In the genomic region with DNA sequence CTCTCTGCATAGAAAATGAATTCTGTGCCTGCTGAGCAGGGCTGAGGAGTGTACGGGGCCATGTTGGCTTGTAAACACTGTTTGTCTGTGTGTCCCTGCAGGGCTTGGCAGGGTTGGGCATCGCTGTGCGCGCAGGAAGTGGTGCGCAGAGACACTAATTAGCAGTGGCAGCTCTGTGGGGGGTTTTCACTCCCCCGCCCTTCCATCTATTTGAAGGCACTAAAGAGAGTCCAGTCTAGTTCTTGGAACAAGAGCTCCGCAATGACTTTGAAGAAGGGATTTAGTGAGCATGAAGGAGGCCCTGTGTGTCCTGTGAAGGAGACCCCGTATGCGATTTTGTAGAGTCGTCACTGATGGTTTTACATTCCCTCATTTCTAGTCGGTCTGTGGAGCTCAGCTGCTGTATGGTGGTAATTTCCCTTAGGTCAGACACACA, we compare ENCODE assay signal across 9 mouse cellular contexts.
A peak's percentile ranks its signal among the peaks of the same experiment; 100 is the strongest.
DNase-seq lines count a peak whose midpoint lies in the region; ATAC-seq and TF ChIP-seq lines count a peak whose summit lies in the region.
"Had no signal": no experiment of that assay in that cellular context is flagged by ENCODE, and none has a peak within 500 bp of the region (broad histone marks: within the 10 kb centered on the region; RNA-seq: fewer than 3 reads in every experiment).

No protein-coding gene starts in this region.

- peaks cover 9% of the 10 kb centered on the region; the same call in 1 of the 2 replicates for H3K4me1 ChIP-seq in hindbrain, embryonic 15.5 days (replicated peaks)
- H3K4me1 ChIP-seq in limb, embryonic 14.5 days (ENCODE audit: control insufficient read depth, insufficient read depth, low read length), result 0 out of 2 replicates have a peak, but pooled peaks cover 5% of the 10 kb centered on the region
- H3K4me1 ChIP-seq: lung, embryonic 15.5 days had no signal

- no peaks in the 10 kb centered on the region for H3K9me3 ChIP-seq in hindbrain, embryonic 15.5 days
- H3K9me3 ChIP-seq in limb, embryonic 14.5 days (ENCODE audit: control insufficient read depth, low read length), result no peaks in the 10 kb centered on the region
- H3K9me3 ChIP-seq: lung, embryonic 15.5 days had no signal

- H3K9ac ChIP-seq in hindbrain, embryonic 15.5 days, result no peak overlapping the region
- no peak overlapping the region for H3K9ac ChIP-seq in limb, embryonic 14.5 days (ENCODE audit: low read depth, low read length, severe bottlenecking)
- H3K9ac ChIP-seq: lung, embryonic 15.5 days had no signal

- peak overlapping the region; percentile 76 for H3K27ac ChIP-seq in hindbrain, embryonic 15.5 days (replicated peaks)
- H3K27ac ChIP-seq in limb, embryonic 14.5 days (replicated peaks; ENCODE audit: low read depth, low read length), result no peak overlapping the region
- H3K27ac ChIP-seq: lung, embryonic 15.5 days had no signal

- H3K36me3 ChIP-seq in hindbrain, embryonic 15.5 days, result no peaks in the 10 kb centered on the region
- H3K36me3 ChIP-seq in limb, embryonic 14.5 days (ENCODE audit: control insufficient read depth, insufficient read depth, low read length), result no peaks in the 10 kb centered on the region
- H3K36me3 ChIP-seq: lung, embryonic 15.5 days had no signal

- ATAC-seq in hindbrain, embryonic 15.5 days (ENCODE audit: low FRiP score, low read depth), result peak; percentile 93
- 0 out of 2 replicates have a peak, but pooled peaks have one; percentile 37 for ATAC-seq in limb, embryonic 14.5 days (ENCODE audit: low FRiP score, low read depth)
- ATAC-seq in erythroid progenitor cell, adult 5-6 weeks (replicated peaks; ENCODE audit: low FRiP score, poor library complexity, severe bottlenecking), result no peak
- ATAC-seq in inflammation-experienced regulatory T-cells, adult 6 months, result no peak

- TF ChIP-seq POLR2A in limb, embryonic 14.5 days (IDR thresholded peaks at IDR 0.05; ENCODE audit: borderline replicate concordance, extremely low read depth, insufficient read depth, insufficient read length), result no peak

- peak overlapping the region; percentile 43 for H3K4me2 ChIP-seq in hindbrain, embryonic 15.5 days
- peak overlapping the region; percentile 33 for H3K4me2 ChIP-seq in limb, embryonic 14.5 days (replicated peaks; ENCODE audit: low read depth, low read length, severe bottlenecking)
- H3K4me2 ChIP-seq: lung, embryonic 15.5 days had no signal

- no peaks in the 10 kb centered on the region for H3K27me3 ChIP-seq in hindbrain, embryonic 15.5 days
- no peaks in the 10 kb centered on the region for H3K27me3 ChIP-seq in limb, embryonic 14.5 days (ENCODE audit: control insufficient read depth, insufficient read depth, low read length)
- H3K27me3 ChIP-seq: lung, embryonic 15.5 days had no signal

- H3K4me3 ChIP-seq in hindbrain, embryonic 15.5 days, result peak overlapping the region; percentile 3; the same call in 1 of the 2 replicates
- no peak overlapping the region for H3K4me3 ChIP-seq in limb, embryonic 14.5 days (replicated peaks; ENCODE audit: low read length)
- H3K4me3 ChIP-seq: lung, embryonic 15.5 days had no signal

- peak; percentile 92 for DNase-seq in Muller cell, postnatal 12 days (ENCODE audit: inconsistent ontology term)
- peak; percentile 6 for DNase-seq in embryo, embryonic 9.5 days (ENCODE audit: extremely low spot score)
- no peak for DNase-seq in limb, embryonic 14.5 days (ENCODE audit: low spot score)
- DNase-seq in right cerebral cortex, postnatal 4 days, result peak; percentile 50
- DNase-seq in urinary bladder, adult 18-20 months (ENCODE audit: low spot score in 2 of 2), result no peak

- WGBS in hindbrain, embryonic 15.5 days, result 29% methylated on average over 11 of the region's 11 CpGs
- 23% methylated on average over 11 of the region's 11 CpGs for WGBS in limb, embryonic 14.5 days

Comparison
In these comparisons a context has a peak if more than half of its experiments do, and no peak if none do; other contexts are left out.
1. DNase-seq: peak in Muller cell, postnatal 12 days (single experiment), embryo, embryonic 9.5 days (single experiment) and right cerebral cortex, postnatal 4 days (single experiment); none in limb, embryonic 14.5 days (single experiment) and urinary bladder, adult 18-20 months (0 of 2).
2. ATAC-seq: peak in hindbrain, embryonic 15.5 days (single experiment) and limb, embryonic 14.5 days (single experiment); none in erythroid progenitor cell, adult 5-6 weeks (single experiment) and inflammation-experienced regulatory T-cells, adult 6 months (single experiment).